Mouse (Mus musculus) MEL (cell line): ENCODE measurements around the gene Csnk2b.

Source experiments
- BHLHE40 ChIP-seq: IDR thresholded peaks from 2 replicates; pipeline ENCODE4 v1.6.1; 2012; ENCODE audit warnings: low read depth, mild to moderate bottlenecking, inconsistent platforms, low read length, improper control_type of control experiment, borderline replicate concordance
- CTCF ChIP-seq, 3 experiments: IDR thresholded peaks in 2 of 3; conservative IDR thresholded peaks in 1 of 3; 2 replicates each; pipeline ENCODE4 v1.5.1; 2011 to 2012; ENCODE audit warnings: low read length in 3 of 3, low read depth in 2 of 3, mild to moderate bottlenecking in 2 of 3, improper control_type of control experiment in 1 of 3, inconsistent platforms in 1 of 3, mixed read lengths in 1 of 3, moderate library complexity in 1 of 3; ENCODE audit not compliant: control insufficient read depth in 1 of 3, insufficient read depth in 1 of 3, poor library complexity in 1 of 3, severe bottlenecking in 1 of 3
- ELF1 ChIP-seq: IDR thresholded peaks from 2 replicates; pipeline ENCODE4 v1.6.1; 2014; ENCODE audit warnings: low read depth, mild to moderate bottlenecking, inconsistent platforms, low read length, improper control_type of control experiment, moderate library complexity
- ETS1 ChIP-seq: IDR thresholded peaks from 2 replicates; pipeline ENCODE4 v1.6.1; 2012; ENCODE audit warnings: low read depth, mild to moderate bottlenecking, inconsistent platforms, low read length, improper control_type of control experiment, moderate library complexity
- POLR2A ChIP-seq, 2 experiments: IDR thresholded peaks; 2 replicates each; pipeline ENCODE4 v1.6.1; 2011 to 2012; ENCODE audit warnings: low read length in 2 of 2, mild to moderate bottlenecking in 2 of 2, control low read depth in 1 of 2, improper control_type of control experiment in 1 of 2, low read depth in 1 of 2, moderate library complexity in 1 of 2; ENCODE audit not compliant: control insufficient read depth in 1 of 2, insufficient read depth in 1 of 2, poor library complexity in 1 of 2
- POLR2AphosphoS5 ChIP-seq: IDR thresholded peaks from 2 replicates; pipeline ENCODE4 v1.6.1; 2012; ENCODE audit warnings: low read depth, borderline replicate concordance, mild to moderate bottlenecking, inconsistent platforms, low read length, moderate library complexity, mixed read lengths
- RCOR1 ChIP-seq: IDR thresholded peaks from 2 replicates; pipeline ENCODE4 v1.6.1; 2012; ENCODE audit warnings: low read depth, mild to moderate bottlenecking, inconsistent platforms, low read length, improper control_type of control experiment
- SMC3 ChIP-seq: IDR thresholded peaks from 2 replicates; pipeline ENCODE4 v1.6.1; 2011; ENCODE audit warnings: low read depth, low read length, improper control_type of control experiment
- TAL1 ChIP-seq: IDR thresholded peaks from 2 replicates; pipeline ENCODE4 v1.6.1; 2012; ENCODE audit warnings: mild to moderate bottlenecking, inconsistent platforms, low read length, moderate library complexity, mixed read lengths
- UBTF ChIP-seq: IDR thresholded peaks from 2 replicates; pipeline ENCODE4 v1.6.1; 2012; ENCODE audit warnings: low read depth, mild to moderate bottlenecking, inconsistent platforms, low read length, improper control_type of control experiment, moderate library complexity, borderline replicate concordance; ENCODE audit not compliant: insufficient read depth
- USF1 ChIP-seq: IDR thresholded peaks from 2 replicates; pipeline ENCODE4 v1.6.1; 2014; ENCODE audit warnings: low read depth, mild to moderate bottlenecking, inconsistent platforms, low read length, improper control_type of control experiment, moderate library complexity
- USF2 ChIP-seq, 2 experiments: IDR thresholded peaks; 2 replicates each; pipeline ENCODE4 v1.6.1; 2011 to 2012; ENCODE audit warnings: improper control_type of control experiment in 2 of 2, low read length in 2 of 2, borderline replicate concordance in 1 of 2, inconsistent platforms in 1 of 2, low read depth in 1 of 2, mild to moderate bottlenecking in 1 of 2; ENCODE audit not compliant: insufficient read depth in 1 of 2
- ZC3H11A ChIP-seq: IDR thresholded peaks from 2 replicates; pipeline ENCODE4 v1.6.1; 2012; ENCODE audit warnings: low read depth, mild to moderate bottlenecking, inconsistent platforms, low read length, improper control_type of control experiment

- TF ChIP-seq POLR2A (IDR thresholded peaks at IDR 0.05; ENCODE audit: control insufficient read depth in 1 of 2, insufficient read depth in 1 of 2, low read depth in 1 of 2, low read length in 2 of 2, poor library complexity in 1 of 2) (no peak), CTCF (IDR thresholded peaks at IDR 0.05 in 2 of 3, conservative IDR thresholded peaks at IDR 0.05 in 1 of 3; ENCODE audit: control insufficient read depth in 1 of 3, insufficient read depth in 1 of 3, low read depth in 2 of 3, low read length in 3 of 3, poor library complexity in 1 of 3, severe bottlenecking in 1 of 3) (no peak), USF2 (IDR thresholded peaks at IDR 0.05; ENCODE audit: borderline replicate concordance in 1 of 2, insufficient read depth in 1 of 2, low read depth in 1 of 2, low read length in 2 of 2) (no peak), SMC3 (no peak), RCOR1 (no peak), UBTF (no peak), ELF1 (no peak), ETS1 (no peak), BHLHE40 (no peak), USF1 (no peak), TAL1 (no peak), ZC3H11A (no peak), POLR2AphosphoS5 (no peak)
Measured at GRCm38 (mm10) chr17:35131500-35132173, 9.8 kb upstream of the Csnk2b start, which contains the start of gene Apom.
